ENCODE assay signal across 9 mouse cellular contexts in genomic region chr8:125338222-125338621, GRCm38 (mm10).
A peak's percentile ranks its signal among the peaks of the same experiment; 100 is the strongest.
DNase-seq lines count a peak whose midpoint lies in the region; ATAC-seq and TF ChIP-seq lines count a peak whose summit lies in the region.
"Had no signal": no experiment of that assay in that cellular context is flagged by ENCODE, and none has a peak within 500 bp of the region (broad histone marks: within the 10 kb centered on the region; RNA-seq: fewer than 3 reads in every experiment).

No protein-coding gene starts in this region.

- H3K9ac ChIP-seq in intestine, postnatal 0 days (ENCODE audit: low read depth, low read length): no peak overlapping the region
- H3K9ac ChIP-seq: liver, embryonic 13.5 days had no signal

- WGBS in lung, adult 2 months: 62% methylated on average over 6 of the region's 6 CpGs
- WGBS in intestine, postnatal 0 days: 22% methylated on average over 6 of the region's 6 CpGs

- H3K4me3 ChIP-seq in lung, adult 2 months (replicated peaks; ENCODE audit: extremely low read depth, low read depth, low read length): no peak overlapping the region
- H3K4me3 ChIP-seq in intestine, postnatal 0 days (ENCODE audit: low read depth, low read length): no peak overlapping the region
- H3K4me3 ChIP-seq: liver, embryonic 13.5 days had no signal

- H3K27ac ChIP-seq in intestine, postnatal 0 days (ENCODE audit: low read depth, low read length): no peak overlapping the region
- H3K27ac ChIP-seq: liver, embryonic 13.5 days had no signal

- no peaks in the 10 kb centered on the region for H3K9me3 ChIP-seq in intestine, postnatal 0 days (ENCODE audit: control insufficient read depth)
- H3K9me3 ChIP-seq: liver, embryonic 13.5 days had no signal

- no peaks in the 10 kb centered on the region for H3K36me3 ChIP-seq in intestine, postnatal 0 days (ENCODE audit: control insufficient read depth, insufficient read depth)
- H3K36me3 ChIP-seq: liver, embryonic 13.5 days had no signal

- no peaks in the 10 kb centered on the region for H3K27me3 ChIP-seq in intestine, postnatal 0 days (replicated peaks; ENCODE audit: control insufficient read depth, insufficient read depth, low read length)
- H3K27me3 ChIP-seq: liver, embryonic 13.5 days had no signal

- no peak for ATAC-seq in intestine, postnatal 0 days
- ATAC-seq in granulocyte monocyte progenitor cell, adult 5-6 weeks (replicated peaks; ENCODE audit: poor library complexity, severe bottlenecking): no peak
- ATAC-seq: forebrain, embryonic 16.5 days had no signal

- peak; percentile 60 for TF ChIP-seq CTCF in lung, adult 2 months (IDR thresholded peaks at IDR 0.05; ENCODE audit: insufficient read depth, low read length)
- peak; percentile 76 for TF ChIP-seq CTCF in intestine, postnatal 0 days (IDR thresholded peaks at IDR 0.05; ENCODE audit: low read depth)

- TF ChIP-seq POLR2A in lung, adult 2 months (IDR thresholded peaks at IDR 0.05; ENCODE audit: borderline replicate concordance, extremely low read depth, low read depth, low read length): no peak

- H3K4me2 ChIP-seq in intestine, postnatal 0 days (replicated peaks; ENCODE audit: low read depth): peak overlapping the region; percentile 10; the same call in 1 of the 2 replicates
- H3K4me2 ChIP-seq: liver, embryonic 13.5 days had no signal

- peaks cover 12% of the 10 kb centered on the region for H3K4me1 ChIP-seq in lung, adult 2 months (ENCODE audit: control insufficient read depth, insufficient read depth, low read length)
- H3K4me1 ChIP-seq in intestine, postnatal 0 days (replicated peaks; ENCODE audit: control insufficient read depth, insufficient read depth, low read length): 0 out of 2 replicates have a peak, but pooled peaks cover 5% of the 10 kb centered on the region

- no peak for DNase-seq in lung, adult 2 months
- DNase-seq in lung, postnatal 25 days (ENCODE audit: low spot score): no peak
- peak; percentile 41 for DNase-seq in adrenal gland, postnatal 25 days
- DNase-seq in mesoderm, embryonic 11.5 days (ENCODE audit: low read depth, low spot score): peak; percentile 44
- no peak for DNase-seq in layer of hippocampus, adult 9-10 months (ENCODE audit: low spot score)
- DNase-seq: liver, embryonic 13.5 days had no signal

Comparison
In these comparisons a context has a peak if more than half of its experiments do, and no peak if none do; other contexts are left out.
1. DNase-seq: peak in adrenal gland, postnatal 25 days (single experiment) and mesoderm, embryonic 11.5 days (single experiment); none in lung, adult 2 months (single experiment), lung, postnatal 25 days (single experiment) and layer of hippocampus, adult 9-10 months (single experiment).